Mouse (Mus musculus): ENCODE data around the gene Taf4.

Taf4 gene

DNA sequence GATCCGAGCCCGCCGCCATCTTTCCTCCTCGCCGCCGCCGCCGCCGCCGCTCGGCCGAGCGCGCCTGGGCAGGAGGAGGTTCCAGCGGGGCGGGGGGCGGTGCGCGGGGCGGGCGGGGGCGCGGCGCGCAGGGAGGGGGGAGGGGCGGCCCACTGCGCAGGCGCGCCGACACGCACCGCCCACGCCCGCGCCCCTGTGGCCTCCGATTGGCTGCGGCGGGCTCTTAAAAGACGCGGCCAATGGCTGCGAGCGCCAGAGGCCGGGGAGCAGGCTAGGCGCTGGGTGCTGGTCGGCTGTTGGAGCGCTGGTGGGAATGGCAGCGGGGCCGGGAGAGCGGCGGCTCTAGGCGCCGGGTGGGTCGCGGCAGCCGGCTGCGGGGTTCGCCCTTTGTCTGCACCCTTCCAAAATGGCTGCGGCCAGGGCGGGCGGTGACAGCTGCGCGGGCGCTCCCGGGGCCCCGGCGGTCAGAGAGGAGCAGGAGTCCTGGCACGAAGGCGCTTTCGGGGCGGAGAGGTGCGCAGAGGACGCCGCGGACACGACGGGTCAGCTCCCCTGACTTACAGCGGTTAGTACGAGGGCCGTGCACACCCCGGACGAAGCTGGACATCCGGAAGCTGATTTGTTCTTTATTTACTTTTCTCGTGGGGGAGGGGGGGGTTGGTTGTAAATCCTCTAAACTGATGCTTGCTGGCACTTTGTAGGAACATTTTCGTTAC lies at the start of gene Taf4:
TSS of gene Taf4 (minus strand) at position 19 of the 716 bp plus-strand sequence.
- peak; percentile 93 for DNase-seq (ENCODE audit: low spot score)

DNA sequence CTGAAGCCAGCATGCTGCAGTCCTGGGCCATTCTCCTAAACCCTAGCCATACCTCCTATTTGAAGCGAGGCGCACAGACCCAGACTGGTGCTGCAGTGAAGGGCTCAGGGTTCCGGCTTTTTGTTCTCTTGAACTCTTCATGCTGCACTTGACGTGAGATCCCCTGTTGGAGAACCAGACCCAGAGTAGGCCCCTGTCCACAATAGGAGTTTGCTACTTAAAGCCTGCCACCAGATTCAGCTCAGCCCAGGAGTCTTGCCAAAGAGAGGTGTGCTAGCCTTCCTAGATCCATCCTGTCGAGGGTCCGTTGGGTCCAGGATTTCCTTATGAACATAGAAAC lies 49.4 kb upstream of the Taf4 start:
- no peak for DNase-seq (ENCODE audit: low spot score)

DNA sequence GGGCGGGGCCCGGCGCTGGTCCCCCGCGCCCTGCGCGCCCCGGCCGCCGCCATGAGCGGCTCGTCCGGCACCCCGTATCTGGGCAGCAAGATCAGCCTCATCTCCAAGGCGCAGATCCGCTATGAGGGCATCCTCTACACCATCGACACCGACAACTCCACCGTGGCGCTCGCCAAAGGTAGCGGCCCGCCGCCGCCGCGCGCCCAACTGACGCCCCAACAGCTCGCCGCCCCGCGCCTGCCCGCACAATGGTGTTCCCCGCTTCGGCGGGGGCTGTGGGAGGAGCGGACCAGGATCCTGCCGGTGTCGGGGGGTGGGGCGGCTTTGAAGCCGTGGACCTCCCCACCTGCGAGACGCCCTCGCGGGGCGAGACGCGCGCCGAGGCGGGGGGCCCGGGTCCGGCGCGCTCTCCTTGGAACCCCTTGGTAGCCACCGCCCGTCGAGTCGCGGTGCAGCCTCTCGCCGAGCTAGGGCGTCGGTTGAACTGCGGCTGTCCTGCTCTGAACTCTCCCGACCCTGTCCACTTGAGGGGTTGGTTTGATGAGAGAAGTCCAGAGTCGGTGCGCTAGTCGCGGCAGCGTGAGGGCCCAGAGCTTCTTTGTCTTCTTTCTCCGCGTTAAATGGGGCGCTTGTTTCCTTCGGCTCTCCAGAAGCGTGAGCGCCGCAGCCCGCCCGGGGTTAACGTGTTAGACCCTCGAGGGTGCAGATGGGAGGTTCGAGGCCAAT lies 48.9 kb upstream of the Taf4 start:
- DNase-seq (ENCODE audit: low spot score): peak; percentile 53

GRCm38 (mm10) chr2:180024401-180025098 lies 48.1 kb upstream of the Taf4 start, which contains the start of gene Lsm14b:
Lsm14b (plus strand) TSS chr2:180024987.
- DNase-seq (ENCODE audit: low spot score): peak; percentile 99

DNA sequence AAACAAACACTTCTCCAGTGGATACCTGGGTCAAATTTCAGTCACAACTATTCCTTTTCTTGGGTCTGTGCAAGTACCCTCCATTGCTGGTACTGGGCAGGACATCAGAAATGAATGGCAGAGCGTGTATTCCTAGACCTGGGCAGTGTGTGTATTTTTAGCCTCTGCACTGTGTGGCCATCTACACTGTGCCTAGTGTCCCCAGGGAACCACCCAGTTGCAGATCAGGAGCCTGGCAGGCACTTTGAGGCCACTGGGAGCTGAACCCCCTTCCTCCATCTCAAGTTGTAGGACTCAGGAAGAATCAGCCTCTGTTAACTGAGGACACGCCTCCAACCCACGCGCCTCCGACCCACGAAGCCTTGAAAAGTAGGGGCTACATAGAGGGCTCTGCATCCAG lies 46.3 kb upstream of the Taf4 start:
- DNase-seq (ENCODE audit: low spot score): no peak

DNA sequence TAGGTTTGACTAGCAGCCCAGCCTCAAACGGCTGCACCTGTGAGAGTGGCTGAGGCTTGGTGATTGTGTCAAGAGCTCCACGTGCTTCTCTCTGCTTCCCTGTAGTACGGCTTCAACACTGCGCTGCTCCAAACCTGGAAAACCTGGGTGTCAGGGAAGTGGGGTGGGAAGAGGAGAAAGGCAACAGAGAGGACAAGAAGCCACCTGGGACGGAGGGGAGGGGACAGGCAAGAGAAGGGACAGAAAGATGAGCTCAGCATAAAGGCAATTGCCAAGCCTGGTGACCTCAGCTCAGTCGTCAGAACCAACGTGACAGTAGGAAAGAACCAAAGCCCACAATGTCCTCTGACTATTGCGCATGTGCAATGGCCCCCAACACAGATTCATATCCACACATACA lies 44.5 kb upstream of the Taf4 start:
- no peak for DNase-seq (ENCODE audit: low spot score)

DNA sequence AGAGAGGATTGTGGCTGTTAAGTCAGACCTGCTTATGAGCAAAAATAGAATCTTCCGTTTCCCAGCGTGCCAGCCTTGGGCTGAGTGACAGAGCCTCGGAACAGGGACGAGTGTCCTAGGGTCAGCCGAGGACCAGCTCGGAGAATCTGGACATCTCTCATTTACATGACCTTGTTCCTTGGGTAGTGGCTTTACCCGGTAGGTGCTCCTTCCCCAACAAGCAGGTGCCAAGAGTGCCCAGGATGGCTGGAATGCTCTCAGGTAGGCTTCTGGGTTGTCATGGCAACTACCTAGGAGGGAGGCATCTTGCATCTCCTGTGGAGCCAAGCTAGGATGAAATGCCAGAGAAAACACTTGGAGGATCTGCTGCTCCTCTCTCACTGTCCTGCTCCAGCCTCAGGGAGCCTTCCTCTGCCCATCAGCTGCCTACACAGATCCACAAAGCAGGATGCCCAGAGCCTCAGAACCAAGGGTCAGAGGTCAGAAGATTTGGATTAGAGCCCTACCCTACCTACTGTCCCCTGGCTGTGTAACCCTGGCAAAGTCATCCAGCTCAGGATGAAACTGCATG lies 43.7 kb upstream of the Taf4 start:
- no peak for DNase-seq (ENCODE audit: low spot score)

GRCm38 (mm10) chr2:180018573-180018972 lies 42.1 kb upstream of the Taf4 start:
- no peak for DNase-seq (ENCODE audit: low spot score)

DNA sequence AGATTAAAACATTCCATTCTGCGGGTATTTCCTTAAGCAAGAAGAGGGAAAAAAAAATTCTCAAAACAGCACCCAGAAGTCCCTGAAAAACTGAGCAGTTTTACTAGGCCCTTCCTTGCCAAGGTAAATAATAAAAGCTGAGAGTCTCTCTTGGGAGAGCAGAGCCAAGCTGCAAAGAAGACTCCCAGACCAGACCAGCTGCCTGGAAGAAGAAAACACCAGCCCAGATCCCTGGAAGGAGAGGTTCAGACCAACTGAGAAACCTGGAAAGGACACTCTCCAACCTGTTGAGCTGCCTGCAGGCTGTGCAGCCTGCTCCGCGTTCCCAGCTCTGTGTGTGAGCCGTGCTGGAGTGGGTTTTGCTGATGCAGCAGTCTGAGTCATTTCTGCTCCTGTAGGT lies 41.2 kb upstream of the Taf4 start:
- no peak for DNase-seq (ENCODE audit: low spot score)

GRCm38 (mm10) chr2:180013686-180014085 lies 37.2 kb upstream of the Taf4 start:
- no peak for DNase-seq (ENCODE audit: low spot score)

GRCm38 (mm10) chr2:180011370-180011769 lies 34.9 kb upstream of the Taf4 start:
- no peak for DNase-seq (ENCODE audit: low spot score)

DNA sequence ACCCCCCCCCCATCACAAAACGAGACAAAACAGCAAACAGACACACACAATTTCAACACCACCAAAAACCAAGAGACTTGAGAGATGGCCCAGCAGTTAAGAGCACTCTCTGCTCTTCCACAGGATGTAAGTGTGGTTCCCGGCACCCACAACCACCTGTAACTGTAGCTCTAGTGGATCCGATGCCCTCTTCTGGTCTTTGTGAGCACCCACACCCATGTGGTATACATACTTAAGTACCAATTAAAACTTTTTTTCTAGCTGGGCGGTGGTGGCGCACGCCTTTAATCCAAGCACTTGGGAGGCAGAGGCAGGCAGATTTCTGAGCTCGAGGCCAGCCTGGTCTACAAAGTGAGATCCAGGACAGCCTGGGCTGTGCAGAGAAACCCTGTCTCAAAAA lies 34.2 kb upstream of the Taf4 start:
- DNase-seq (ENCODE audit: low spot score): no peak

- no peak for DNase-seq (ENCODE audit: low spot score)
Measured at GRCm38 (mm10) chr2:180006352-180007017, 30.0 kb upstream of the Taf4 start.

DNA sequence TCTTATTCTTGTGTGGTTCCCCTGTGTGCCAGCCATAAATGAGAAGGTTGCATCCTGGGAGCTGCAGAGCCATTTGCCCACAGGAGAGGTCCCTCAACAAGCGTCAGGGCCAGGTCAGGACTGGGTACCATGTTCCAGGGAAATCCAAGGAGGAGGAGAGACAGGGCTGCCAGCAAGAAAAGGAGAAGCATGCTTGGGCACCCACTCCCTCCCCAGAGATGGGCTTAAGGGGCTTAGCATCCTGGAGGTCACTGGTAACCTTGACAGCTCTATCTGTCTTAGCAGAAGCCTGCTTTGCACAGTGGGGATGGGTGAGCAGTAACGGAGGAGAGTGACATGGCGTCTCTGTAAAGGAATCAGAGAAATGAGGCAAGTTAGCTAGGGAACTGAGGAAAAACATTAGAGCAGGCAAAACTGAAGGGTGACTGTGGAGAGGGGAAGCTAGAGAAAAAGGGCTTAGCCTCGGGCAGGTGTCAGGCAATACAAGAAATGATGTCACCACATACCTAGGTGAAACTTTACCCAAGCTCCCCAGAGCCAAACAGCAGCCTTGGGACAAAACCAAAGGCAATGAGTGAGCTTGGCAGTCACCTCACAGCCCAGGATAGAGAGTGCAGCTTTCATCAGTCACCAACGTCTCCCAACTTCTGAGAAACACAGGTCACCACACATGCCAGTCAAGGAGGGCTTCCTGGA lies 29.4 kb upstream of the Taf4 start:
- no peak for DNase-seq (ENCODE audit: low spot score)

DNA sequence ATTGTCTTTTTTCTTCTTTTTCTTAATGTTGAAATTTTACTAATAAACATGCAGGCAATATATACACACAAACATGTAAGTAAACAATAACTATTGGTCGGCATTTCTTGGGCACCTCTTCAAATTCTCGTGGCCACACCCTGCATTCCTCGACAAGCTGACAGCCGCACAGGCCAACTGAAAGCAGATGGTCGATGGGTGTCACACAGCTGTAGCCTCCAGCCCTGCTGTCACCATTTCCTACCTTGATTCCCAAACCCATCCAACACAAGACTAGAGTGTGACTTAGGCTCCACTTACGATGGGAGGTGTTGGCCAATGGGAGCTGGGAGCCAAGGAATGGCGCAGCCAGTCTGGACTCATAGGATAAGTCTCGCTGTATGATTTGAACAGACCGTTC lies 25.2 kb upstream of the Taf4 start:
- no peak for DNase-seq (ENCODE audit: low spot score)

DNA sequence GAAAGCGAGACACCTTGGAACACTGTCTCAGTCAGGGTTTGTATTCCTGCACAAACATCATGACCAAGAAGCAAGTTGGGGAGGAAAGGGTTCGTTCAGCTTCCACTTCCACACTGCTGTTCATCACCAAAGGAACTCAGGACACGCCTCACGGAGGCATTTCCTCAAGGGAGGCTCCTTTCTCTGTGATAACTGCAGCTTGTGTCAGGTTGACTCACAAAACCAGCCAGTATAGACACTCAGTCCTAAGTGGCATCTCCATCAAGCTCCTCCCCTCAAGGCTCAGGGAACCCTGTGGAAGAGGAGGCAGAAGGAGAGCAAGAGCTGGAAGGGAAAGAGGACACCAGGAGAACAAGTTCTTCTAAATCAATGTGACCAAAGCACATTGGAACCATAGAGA lies 22.0 kb upstream of the Taf4 start:
- DNase-seq (ENCODE audit: low spot score): no peak

DNA sequence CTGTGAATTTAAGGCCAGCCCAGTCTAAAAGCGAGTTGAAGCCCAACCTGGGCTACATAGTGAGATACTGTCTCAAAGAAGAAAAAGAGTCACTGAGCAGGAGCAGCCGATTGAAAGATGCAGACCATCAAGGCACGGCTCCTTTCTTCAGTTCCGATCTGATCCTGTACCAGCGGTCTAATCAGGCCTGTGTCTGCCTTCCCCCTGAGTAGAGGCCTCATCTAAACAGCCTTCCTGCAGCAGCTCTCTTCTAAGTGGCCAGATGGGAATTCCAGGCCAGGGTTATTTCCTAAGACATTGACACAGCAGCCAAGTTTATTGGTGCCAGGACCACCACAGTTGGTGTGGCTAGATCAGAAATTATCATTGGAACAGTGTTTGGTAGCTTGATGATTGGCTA lies 16.6 kb upstream of the Taf4 start:
- DNase-seq (ENCODE audit: low spot score): no peak

GRCm38 (mm10) chr2:179989098-179989497 lies 12.7 kb upstream of the Taf4 start:
- DNase-seq (ENCODE audit: low spot score): no peak

GRCm38 (mm10) chr2:179986437-179987022 lies 10.1 kb upstream of the Taf4 start:
- no peak for DNase-seq (ENCODE audit: low spot score)

DNA sequence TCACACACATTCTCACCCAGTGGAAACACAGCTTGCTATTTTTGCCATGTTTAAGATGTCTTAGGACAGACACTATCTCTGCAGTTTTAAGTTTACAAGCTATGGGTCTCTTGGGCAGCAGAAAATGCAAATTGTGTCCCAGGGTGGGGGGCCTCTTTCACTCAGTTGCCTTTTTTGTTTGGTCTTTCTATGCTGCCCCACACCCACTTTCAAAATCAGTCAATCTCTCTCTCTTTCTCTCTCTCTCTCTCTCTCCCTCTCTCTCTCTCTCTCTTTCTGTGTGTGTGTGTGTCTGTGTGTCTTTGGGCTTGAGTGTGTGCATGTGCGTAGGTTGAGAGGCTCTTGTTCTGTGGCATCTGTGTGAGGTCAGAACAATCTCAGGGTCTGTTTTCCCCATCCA lies 9.2 kb upstream of the Taf4 start:
- no peak for DNase-seq (ENCODE audit: low spot score)

DNA sequence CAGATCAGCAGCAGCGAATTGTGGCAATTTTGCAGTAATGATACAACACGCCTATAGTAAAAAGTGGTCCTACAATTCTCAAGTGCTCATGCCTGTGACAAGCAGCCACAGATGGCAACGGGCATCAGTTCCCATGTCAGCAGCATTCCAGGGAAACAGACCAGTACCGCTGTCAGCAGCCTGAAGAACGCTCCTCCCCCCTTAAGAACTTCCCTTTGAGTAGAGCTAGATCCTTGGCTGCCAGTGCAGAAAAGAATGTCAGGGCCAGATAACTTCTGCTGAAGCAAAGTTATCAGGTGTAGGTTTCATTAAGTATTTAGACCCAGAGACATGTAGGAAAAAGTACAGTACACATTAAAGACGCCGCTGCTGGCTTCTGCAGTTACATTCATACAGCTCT lies 8.4 kb upstream of the Taf4 start:
- no peak for DNase-seq (ENCODE audit: low spot score)
